Mouse (Mus musculus): ENCODE results near the gene Rps6ka2.
A peak's percentile ranks its signal among the peaks of the same experiment; 100 is the strongest.

Rps6ka2 gene

DNA sequence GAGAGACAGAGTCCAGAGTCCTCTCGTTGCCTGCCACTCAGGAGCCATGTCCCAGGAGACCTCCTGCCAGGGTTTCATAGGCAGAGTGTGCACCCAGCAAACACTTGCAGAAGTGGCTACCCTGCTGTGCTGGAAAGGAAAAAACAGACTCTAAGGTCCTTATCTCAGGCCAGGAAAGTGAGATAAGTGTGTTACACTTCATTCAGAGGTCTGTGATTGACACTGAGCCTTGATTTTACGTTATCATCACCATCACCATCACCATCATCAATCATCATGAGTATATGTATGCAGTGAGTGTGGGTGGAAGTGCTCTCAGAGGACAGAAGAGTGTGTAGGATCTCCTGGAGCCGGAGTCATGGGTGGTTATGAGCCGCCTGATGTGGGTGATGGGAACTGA is 51.4 kb downstream of the Rps6ka2 start:
- DNase-seq (ENCODE audit: low spot score) = no peak

DNA sequence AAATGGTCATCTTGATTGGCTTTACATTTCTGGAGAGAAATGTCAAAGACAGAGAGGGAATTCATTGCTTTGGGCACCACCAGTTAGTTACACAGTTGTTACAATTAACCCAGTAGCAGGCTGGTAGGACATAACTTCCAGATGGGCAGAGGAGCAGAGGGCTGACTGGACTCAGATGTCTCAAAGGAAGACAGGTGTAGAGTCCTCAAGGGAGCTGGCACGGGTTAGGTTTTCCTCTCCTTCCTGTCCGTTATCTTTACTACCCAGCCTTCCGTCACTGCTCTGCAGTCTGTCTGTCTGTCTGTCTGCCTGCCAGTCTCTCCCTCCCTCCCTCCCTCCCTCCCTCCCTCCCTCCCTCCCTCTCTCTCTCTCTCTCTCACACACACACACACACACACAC is 52.3 kb downstream of the Rps6ka2 start:
- peak; percentile 55 for DNase-seq (ENCODE audit: low spot score)

DNA sequence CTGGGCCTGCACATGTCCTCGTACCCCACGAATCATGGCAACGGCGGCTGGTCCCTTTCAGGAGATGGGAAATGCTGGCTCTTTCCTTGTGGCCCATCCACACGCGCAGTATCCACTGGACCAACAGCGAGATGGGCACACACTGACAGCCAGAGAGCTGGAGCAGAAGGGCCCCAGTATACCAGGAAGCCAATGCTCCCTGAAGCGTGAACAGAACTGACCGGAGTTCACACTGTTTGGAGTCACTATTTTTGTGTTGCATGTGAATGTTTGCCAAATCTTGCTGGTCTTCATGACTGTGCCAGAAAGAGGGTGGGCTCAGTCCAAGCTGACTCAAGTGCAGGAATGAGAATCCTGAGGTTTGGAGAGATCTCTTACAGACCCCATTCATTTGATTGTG is 58.6 kb downstream of the Rps6ka2 start:
- DNase-seq (ENCODE audit: low spot score) = no peak

DNA sequence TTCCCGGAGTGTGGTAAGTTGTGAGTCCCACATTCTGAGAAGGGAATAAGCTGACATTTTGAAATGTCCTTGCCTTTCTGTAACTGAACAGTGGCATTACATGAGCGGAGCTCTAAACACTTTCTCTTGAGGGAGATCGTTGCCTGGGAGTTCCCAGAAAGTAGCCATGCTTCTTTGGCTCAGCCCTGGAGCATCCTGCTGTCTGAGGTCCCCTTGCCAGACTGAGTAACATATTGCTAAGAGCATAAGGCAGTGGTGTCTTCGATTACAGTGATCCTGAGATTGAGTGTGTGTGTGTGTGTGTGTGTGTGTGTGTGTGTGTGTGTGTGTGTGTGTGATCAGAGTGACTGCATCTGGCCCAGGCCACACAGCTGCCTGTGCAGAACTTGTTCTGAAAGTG is 61.4 kb downstream of the Rps6ka2 start:
- no peak for DNase-seq (ENCODE audit: low spot score)

DNA sequence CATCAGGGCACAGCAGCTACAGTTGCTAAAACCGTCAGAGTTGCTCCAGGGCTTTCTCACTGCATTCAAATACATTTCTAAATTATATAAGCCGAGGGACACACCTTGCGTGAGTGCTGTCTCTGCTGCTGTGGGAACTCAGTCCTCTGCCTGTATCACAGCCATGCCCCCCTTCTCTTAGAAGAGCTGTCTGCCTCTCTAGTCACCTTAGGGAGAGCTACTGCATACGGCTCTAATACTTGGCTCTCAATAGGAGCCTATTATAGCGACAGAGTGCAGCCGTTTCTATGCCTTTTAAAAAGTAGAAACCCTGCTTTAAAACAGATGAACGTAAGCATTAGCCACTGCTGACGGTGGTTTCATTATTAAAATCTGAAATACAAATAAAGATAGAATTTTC is 61.9 kb downstream of the Rps6ka2 start:
- no peak for DNase-seq (ENCODE audit: low spot score)

DNA sequence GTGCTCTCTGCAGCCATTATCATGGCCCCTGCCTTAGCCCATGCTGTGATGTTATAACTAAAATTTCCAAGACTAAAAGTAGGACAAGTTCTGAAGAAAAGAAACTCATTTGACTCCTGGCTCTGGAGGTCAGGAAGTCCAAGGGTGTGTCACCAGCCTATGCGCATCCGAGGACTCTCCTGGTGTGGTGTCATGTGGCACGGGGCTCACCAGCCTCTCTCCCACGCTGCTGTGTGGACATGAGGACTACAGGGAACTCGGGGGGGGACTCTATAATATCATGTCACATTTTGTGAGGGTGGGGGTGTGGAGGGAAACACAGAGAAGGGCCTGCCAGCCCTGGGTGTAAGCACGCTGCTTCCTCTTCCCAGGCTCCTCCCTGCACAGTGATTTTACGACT is 62.5 kb downstream of the Rps6ka2 start:
- DNase-seq (ENCODE audit: low spot score) = no peak

- DNase-seq (ENCODE audit: low spot score) = no peak
Observed at GRCm38 (mm10) chr17:7233197-7233596, 63.3 kb downstream of the Rps6ka2 start.

GRCm38 (mm10) chr17:7237706-7238105 is 67.8 kb downstream of the Rps6ka2 start:
- no peak for DNase-seq (ENCODE audit: low spot score)

DNA sequence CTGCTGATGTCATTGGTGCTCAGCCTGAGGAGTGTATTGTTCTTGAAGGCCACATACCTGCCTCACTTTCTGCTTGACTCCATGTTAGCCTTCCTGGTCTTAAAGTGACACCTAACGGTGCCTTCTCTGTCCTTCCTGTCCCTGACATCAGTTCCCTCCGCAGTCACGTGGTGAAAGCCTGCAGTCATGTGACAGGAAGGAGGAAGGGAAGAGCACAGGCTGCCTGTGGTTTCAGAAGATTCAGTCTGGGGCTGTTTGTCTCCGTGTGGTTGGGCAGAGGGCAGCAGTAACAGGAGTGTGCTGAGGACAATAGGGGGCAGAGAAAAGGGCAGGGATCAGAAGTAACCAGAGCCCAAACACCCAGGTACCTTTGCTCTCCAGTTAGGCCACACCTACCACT is 68.9 kb downstream of the Rps6ka2 start:
- DNase-seq (ENCODE audit: low spot score) = no peak

GRCm38 (mm10) chr17:7240526-7240925 is 70.6 kb downstream of the Rps6ka2 start:
- no peak for DNase-seq (ENCODE audit: low spot score)

DNA sequence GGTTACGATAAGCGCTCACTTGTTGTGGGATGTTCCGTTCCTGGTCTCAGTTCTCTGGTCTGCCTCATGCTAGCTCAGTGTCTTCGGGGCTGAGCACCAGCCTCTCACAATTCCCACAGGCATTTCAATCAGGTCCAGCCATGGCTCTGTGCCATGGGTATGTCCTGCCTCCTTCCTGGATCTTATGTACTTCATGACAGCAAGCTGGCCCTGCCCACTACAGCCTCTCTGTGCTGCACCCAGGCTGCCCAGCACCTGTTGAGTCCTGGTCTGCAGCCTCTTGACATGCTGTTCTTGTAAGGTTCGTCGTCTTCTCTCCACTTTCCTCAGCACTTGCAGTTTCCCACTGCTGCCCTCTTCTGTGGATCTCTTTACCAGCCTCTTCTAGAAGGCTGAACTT is 75.2 kb downstream of the Rps6ka2 start:
- DNase-seq (ENCODE audit: low spot score) = peak; percentile 87

DNA sequence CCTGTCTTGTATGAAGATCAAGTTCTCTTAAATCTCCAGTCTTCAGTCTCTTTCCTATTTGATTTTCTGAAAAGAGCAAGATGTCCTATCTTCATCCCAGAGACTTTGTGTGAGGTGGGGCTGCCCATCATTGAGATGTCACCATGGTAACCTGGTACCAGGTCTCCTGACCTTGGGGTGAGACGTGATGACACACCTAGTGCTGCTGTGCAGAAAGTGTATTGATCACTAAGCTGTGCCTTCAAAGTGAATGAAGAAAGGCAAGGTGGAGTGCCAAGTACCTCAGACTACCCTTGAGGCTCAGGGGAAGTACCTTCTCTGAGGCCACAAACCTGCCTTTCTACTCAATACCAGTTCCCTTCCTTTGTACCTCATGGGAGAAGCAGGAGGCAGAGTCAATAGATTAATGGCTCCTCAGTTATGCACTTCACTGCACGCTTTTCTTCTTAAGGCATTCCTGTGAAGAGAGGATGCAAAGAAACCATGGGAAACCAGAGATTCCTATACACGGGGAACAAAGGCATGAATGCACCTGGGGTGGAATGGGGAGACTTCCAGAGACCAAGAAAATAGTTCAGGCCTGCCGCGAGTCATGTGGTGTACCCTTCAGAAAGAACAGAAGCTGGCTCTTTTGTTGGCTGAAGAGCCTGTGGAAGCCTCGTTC is 77.1 kb downstream of the Rps6ka2 start:
- DNase-seq (ENCODE audit: low spot score) = no peak

DNA sequence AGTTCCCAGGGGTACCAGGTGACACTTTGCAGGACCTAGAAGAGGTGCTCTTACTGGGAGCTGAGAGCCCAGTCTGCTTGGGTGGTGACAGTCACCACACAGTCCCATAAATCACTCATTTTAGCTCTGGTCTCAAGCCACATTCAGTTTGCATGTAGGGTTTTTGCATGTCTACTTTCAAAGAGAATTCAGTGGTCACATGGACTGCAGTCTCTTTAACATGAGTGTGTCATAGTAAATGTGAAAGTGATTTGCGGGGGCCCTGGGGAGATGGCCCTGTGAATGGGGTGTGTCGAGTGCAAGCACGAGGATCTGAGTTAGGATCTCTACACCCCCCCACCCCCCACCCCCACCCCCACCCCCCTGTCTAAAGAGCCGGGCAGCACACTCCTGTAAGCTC is 80.5 kb downstream of the Rps6ka2 start:
- no peak for DNase-seq (ENCODE audit: low spot score)

GRCm38 (mm10) chr17:7257208-7257607 is 87.3 kb downstream of the Rps6ka2 start:
- peak; percentile 32 for DNase-seq (ENCODE audit: low spot score)

- no peak for DNase-seq (ENCODE audit: low spot score)
Observed at GRCm38 (mm10) chr17:7258748-7259359, 88.9 kb downstream of the Rps6ka2 start.

DNA sequence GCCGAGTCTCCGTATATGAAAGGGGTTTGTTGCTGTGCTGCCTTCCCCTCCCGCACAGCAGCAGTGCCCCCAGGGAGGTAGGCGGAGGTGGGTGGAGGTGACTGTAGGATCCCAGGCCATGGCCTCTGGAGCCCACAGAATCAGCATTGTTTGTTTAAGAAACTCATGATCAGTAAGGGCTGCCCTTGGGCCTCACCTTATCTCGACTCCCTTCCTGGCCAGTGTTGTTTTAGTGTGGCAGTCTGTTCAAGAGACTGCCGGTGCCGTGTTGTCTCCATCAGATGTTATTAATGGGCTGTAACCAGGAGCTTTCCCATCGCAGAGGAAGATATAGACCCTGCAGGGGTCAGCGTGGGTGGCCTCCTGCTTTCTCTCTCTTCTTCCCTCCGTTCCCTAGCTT is 90.4 kb downstream of the Rps6ka2 start:
- DNase-seq (ENCODE audit: low spot score) = no peak

- DNase-seq (ENCODE audit: low spot score) = no peak
Observed at GRCm38 (mm10) chr17:7262056-7262455, 92.1 kb downstream of the Rps6ka2 start.

- DNase-seq (ENCODE audit: low spot score) = no peak
Observed at GRCm38 (mm10) chr17:7262620-7263019, 92.7 kb downstream of the Rps6ka2 start.

GRCm38 (mm10) chr17:7264610-7265009 is 94.7 kb downstream of the Rps6ka2 start:
- no peak for DNase-seq (ENCODE audit: low spot score)

GRCm38 (mm10) chr17:7265291-7265690 is 95.4 kb downstream of the Rps6ka2 start:
- DNase-seq (ENCODE audit: low spot score) = no peak

DNA sequence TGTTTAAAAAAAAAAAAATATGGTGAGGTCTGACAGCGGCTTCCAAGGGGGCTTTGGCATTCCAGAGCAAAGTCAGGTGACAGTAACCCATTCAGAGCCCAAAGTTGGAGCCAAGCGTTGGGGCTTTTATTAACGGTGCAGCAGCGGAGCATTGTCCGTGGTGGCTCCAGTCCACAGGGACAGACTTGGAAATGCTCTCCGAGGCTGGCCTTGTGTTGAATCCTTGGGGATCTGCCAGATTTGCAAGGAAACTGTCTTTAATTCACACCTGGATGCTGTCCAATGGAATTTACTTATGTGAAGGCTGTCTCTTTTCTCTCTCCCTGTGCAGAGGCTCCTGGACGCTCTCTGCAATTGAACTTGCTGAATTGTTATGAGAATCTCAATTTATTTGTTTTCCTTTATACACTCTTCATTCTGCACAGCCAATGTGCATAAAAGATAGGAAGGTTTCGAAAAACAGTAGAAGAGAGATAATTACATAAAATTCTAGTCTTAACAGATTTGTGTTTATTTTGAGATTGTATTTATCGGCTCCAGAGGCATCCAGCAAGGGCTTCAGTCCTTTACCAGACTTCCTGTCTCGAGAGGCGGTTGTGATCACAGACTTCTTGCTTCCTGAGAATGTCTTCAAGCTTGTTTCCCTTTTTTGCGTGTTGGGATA is 95.9 kb downstream of the Rps6ka2 start:
- peak; percentile 48 for DNase-seq (ENCODE audit: low spot score)

- no peak for DNase-seq (ENCODE audit: low spot score)
Observed at GRCm38 (mm10) chr17:7267843-7268242, 97.9 kb downstream of the Rps6ka2 start.

DNA sequence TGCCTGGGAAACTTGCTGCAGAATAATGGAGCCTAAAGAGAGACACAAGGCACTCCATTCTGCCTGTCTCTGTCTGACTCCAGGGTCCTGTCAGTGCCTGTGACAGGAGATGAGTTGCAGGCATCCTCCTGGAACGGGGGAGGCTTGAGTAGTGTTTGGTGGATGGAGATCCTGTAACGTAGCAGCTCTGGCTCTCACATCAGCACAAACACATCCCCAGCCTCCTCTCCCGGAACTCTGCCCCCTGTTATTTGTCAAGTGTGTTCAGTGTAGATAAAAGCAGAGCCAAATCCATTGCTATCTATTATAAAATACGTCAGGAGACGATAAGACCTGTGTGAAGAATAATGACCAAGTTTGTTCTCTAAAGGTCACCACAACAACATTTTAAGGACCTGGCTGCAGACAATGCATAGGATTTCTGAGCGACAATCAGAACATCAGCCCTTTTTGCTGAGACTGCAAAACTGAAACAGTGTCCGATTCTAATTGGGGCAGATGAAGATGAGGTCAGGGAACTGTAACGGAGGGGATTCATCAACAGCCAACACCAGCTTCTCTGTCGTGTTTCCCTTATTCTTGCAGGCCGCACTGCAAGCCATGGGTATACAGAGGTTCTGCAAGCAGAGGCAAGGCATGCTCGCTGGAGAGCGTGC is 99.4 kb downstream of the Rps6ka2 start:
- peak; percentile 74 for DNase-seq (ENCODE audit: low spot score)
